Mouse (Mus musculus): ENCODE results near the gene Abcb6. TPM values are rescaled to one million over a fixed set of nuclear protein-coding genes. Genes with fewer than 3 reads are reported as not detected.

Abcb6 gene
- 5.2 TPM for polyA plus RNA-seq (2014; fragmentation: Illumina TruSeq; extraction: RNeasy Lipid Tissue Mini Kit (QIAGEN cat#74804); ENCODE audit: low read depth, low replicate concordance)

DNA sequence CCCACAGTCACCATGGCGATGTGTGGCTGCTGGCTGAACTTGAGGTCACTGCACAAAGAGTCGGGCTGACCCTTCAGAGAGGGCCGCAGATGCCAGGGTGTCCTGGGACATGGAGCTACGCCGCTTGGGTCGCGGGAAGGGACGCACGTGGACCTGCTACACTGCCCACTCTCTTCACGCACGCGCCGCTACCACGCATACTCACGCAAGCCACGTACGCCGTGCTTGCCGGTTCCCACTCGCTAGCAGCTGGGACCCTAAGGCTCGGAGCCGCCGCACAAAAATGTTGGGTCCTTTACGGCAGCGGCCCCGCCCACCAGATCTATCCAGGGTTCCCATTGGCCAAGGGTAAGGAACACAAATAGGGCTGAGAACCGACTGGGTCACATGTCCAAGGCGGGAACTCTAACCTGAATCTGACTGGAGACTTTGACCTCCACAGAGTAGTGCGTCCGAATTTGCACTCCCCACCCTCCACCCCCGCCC, at the start of gene Abcb6:
Abcb6 (minus strand) TSS at position 288 of the 486 bp plus-strand sequence.

DNA sequence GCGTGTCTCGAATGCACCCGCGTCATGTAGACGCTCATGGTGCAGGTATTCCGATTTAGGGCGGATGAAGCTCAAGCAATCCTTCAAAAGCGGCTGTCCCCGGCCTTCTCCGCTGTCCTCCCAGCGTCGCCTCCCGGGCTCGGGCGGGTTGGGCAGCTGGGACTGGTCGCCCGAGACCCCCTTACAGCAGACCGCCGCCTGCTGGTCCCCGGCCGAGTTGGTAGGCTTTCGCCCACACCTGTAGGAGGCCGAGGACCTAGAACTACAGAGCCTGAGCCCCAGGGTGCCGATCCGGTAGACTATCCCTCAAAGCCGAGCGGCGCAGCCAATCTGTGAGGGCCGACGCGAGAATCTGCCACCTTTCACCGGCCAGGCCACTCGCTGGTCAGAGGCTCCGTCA, 39.3 kb upstream of the Abcb6 start, which contains the start of gene Tuba4a:
Tuba4a (minus strand) TSS at position 335 of the 400 bp plus-strand sequence.

DNA sequence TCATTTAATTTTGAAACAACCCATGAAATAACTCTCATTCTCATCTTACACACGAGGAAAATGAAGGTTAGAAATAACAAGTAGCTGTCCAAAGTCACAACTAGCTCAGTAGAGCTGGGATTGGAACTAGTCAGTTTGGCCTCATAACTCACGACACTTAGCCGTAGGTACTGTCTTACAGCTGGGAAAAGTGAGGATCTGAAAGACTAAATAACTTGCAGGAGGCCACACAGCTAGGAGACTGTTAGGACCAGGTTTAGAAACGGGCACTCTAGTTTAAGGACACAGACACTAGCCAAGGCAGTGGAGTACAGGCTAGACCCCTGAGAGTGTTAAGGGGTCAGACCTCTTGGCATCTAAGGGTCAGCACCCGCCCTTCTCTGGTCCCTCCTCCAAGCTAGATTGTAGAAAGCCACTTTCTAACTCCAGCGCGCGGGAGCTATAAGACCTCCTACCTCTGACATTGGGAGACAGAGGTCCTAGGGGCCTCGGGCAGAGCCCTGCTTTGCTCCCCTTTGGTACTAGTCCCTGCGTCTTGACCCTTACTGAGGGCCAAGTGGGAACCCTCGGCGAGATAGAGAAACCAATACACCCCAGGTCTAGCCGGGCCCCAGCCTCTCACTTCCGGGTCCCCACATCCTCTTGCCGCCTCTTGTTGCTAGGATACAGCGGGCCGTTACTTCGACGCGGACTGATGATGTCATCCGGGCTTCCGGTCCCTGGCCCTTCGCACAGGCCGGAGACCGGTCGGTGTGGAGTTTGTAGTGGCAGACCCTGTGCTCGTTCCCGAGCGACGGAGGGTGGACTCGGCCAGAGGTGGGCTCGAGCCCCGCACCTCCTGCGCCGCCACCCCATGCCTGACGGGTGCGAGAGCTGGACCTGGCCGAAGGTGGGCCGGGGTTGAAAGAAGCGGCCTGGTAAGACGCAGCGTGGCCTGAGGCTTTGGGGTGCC, 30.2 kb upstream of the Abcb6 start, which contains the start of the genes Glb1l and Stk16:
Glb1l (minus strand) TSS at position 678 of the 952 bp plus-strand sequence.
Stk16 (plus strand) TSS at position 703 of the 952 bp plus-strand sequence.

DNA sequence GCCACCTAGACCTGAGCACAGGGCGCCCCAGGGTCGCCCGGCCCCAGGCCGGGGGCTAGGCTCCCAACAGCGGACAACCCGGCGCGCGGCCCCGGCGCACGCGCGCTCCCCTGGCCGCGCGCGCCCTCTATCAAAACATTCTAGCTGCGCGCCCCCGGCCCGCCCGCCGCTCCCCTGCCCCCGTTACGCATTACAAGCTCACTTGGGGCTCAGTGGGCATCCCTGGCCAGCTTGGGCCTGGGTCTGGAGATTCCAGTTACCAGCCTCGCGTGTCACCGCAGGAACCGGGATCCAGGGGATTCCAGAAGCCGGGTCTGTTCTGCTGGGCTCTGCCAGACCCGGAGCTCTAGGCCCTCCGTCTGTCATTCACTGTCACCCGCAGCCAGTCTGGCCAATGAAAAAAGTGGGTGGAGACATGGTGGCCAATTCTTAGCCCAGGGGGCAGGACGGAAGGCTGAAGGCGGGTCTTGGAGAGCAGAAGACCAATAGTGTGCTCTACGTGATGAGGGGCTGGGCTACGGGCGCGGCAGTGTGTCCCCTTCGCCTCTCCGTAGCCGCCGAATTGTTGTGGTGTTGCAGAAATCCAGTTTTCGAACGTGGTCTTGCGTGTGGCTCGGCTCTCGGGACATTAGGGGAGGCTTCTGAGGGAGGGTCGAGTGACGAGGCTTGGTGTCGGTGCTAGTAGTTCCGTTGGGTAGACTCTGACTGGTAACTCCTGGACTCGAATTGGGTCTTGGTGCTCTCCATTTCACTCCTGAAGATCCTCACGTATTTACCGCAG, 11.6 kb upstream of the Abcb6 start, which contains the start of the genes Ankzf1 and Atg9a:
Ankzf1 (plus strand) TSS at position 530 of the 781 bp plus-strand sequence.
Atg9a (minus strand) TSS at position 575 of the 781 bp plus-strand sequence.

DNA sequence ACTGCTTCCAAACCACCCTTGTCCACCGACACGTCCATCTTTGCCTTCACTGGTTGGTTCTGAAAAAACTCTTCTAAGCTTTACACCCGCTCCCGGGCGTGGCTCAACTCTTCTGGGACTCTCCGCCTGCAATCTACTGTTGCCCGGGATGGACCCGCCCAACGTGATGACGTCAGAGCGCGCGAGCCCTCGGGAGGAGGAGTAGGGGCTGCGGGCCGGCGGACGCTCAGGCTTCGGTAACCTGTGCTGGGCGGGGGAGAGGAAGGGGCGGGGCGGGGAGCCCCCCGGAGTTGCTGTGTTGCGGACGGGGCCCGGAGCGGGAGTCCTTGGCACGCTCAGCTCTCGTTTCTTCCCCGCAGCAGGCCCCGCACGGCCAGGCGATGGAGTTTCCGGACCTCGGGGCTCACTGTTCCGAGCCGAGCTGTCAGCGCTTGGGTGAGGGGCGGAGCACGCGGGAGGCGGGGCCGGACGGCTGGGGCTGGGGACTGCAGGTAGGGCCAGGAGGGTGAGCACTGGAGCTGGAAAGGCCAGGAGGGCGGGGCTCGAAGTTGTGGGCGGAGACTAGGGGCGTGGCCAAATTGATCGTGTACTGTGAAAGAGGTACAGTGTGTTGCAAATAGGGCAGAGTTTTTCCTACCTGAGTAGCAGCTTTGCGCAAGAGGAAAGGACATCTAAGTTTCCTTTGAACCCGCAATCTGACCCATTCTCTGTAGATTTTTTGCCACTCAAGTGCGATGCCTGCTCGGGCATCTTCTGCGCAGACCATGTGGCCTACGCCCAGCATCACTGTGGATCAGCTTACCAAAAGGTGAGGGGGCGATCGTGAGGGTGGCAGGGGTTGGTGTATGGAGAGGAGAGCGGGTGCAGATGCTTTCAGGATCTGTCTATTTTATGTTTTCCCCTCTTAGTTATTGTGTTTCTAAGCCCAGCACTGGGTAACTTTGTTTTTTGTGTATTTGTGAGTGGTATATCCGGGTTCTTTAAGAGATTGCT, 11.4 kb downstream of the Abcb6 start, which contains the start of gene Zfand2b:
Zfand2b (plus strand) TSS at position 175 of the 993 bp plus-strand sequence.

DNA sequence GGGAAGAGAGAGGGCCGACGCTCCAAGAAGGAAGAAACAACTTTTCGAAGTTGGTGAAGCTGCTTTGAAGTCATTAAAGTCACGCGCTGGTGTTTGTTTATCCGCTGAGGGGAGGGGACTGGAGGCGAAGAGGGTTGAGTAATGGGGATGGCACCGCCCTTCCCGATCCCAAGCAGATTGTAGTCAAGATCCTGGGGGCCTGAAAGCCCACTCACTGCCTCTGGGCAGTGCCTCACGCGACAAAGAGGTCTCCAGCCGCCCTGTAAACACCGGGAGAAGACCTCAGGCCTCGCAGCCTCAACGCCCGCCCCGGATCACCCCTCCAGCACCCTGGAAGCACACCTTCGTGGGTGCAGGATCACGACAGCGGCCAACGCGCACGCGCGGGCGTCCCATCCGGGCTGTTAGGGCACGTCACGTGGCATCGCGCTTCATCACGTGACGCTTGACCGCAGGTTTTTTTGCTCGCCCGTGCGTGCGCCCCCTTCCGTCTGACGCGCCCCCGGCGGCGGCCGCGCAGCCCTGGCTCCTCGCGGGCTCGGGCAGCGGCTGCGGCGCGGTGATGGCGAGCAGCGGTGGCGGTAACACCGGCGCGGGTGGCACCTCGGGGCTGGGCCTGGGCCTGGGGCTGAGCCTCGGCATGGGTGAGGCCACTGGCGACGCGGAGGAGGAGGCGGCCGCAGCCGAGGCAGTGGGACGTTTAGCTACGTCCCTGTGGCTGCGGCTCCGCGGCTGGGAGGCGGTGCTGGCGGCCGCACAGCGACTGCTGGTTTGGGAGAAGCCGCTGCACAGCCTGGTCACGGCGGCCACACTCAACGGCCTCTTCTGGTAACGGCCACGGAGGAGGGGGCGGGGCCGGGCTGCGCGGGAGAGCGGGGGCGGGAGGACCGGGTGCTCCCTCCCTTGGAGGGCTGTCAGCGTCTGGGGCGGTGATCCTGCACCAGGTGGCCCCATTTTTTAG, 37.6 kb downstream of the Abcb6 start, which contains the start of the genes Cnppd1 and Retreg2:
Cnppd1 (minus strand) TSS at position 411 of the 961 bp plus-strand sequence.
Retreg2 (plus strand) TSS at position 478 of the 961 bp plus-strand sequence.

DNA sequence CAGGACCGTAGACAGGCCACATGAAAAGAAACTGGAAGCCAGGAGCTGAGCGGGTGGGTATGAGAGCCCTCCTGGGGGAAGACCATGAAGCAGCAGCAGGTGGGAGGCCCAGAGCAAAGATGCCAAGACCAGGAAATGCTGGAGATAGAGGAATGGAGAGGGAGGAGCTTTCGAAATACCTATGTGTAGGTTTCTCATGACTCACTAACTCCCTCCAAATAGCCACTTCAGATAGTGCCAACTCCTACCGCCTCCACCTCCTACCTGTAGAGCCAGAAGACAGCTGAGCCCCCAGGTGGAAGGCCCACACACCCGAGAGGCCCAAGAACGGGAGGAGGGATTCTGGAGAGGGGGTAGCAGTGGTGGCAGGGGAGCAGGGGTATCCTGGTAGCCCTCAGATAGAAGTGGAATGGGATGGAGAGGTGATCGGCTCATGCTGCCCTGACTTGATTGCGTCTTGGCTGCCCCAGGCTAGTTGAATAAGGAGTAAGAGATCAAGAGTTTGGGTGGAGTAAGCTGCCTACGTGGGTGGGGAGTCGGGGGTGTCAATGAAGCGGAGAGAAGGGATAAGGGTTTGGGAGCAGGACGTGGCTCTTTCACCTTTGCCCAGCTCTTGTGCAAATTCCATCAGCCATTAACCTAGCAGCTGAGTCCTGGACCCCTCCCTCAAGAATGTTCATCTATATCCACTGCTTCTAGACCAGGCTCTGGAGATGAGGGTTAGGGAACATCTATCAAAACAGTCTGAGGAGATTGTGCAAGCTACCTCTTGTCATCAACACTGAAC, 46.6 kb downstream of the Abcb6 start, which contains the start of gene Slc23a3:
Slc23a3 (minus strand) TSS at position 470 of the 787 bp plus-strand sequence.

DNA sequence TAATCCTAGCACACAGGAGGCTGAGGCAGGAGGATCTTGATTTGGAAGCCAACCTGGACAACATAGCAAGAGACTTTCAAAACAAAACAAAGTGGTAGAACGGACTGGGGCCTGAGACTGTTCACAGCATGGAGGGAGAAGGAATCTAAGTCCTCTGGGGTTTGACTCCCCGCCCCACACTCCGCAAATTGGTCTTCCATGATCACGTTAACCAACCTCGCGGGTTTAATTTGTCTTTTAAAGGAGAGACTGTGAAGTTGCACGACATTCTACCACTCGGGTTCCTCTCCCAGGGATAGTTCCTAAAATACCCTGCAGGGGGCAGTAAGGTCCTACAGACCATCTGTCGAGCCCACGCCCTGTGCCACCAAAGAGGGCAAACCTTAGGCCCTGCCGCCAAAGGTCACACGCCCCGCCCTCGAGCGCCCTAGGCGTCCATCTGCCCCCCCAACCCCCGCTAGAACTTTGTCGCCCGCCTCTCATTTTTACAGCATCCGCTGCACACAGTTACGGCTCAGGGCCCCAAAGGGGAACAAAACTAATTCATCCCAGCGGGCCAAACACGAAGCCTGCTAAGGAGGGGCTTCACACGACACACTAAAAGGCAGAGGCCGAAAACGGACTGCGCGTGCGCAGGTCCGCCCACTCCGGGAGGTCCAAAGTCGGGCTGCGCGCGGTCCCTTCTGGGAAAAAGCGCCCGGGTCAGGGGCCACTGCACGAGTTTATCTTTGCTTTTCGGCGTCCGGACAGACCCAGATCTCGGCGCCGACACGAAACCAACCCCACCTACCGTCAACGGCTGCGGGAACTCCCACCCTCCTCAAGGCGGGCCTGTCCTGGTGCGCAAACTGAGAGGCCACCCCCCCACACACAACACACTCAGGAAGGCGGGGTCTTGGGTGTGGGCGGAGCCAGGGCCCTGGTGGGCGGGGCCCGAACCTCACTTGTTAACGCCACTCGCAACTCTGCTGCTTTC, 55.6 kb downstream of the Abcb6 start, which contains the start of gene Nhej1:
Nhej1 (minus strand) TSS at position 855 of the 976 bp plus-strand sequence.

Other genes with a start within 250 kb of the Abcb6 start
- gene Cfap65, start 244.8 kb downstream of the Abcb6 start, polyA plus RNA-seq (2014; fragmentation: Illumina TruSeq; extraction: RNeasy Lipid Tissue Mini Kit (QIAGEN cat#74804); ENCODE audit: low read depth, low replicate concordance): not detected
- not detected for gene Ihh, start 228.7 kb downstream of the Abcb6 start, polyA plus RNA-seq (2014; fragmentation: Illumina TruSeq; extraction: RNeasy Lipid Tissue Mini Kit (QIAGEN cat#74804); ENCODE audit: low read depth, low replicate concordance)
- 1.6 TPM for gene Nhej1, start 55.2 kb downstream of the Abcb6 start, polyA plus RNA-seq (2014; fragmentation: Illumina TruSeq; extraction: RNeasy Lipid Tissue Mini Kit (QIAGEN cat#74804); ENCODE audit: low read depth, low replicate concordance)
- not detected for gene Slc23a3, start 46.5 kb downstream of the Abcb6 start, polyA plus RNA-seq (2014; fragmentation: Illumina TruSeq; extraction: RNeasy Lipid Tissue Mini Kit (QIAGEN cat#74804); ENCODE audit: low read depth, low replicate concordance)
- 7.9 TPM for gene Cnppd1, start 37.7 kb downstream of the Abcb6 start, polyA plus RNA-seq (2014; fragmentation: Illumina TruSeq; extraction: RNeasy Lipid Tissue Mini Kit (QIAGEN cat#74804); ENCODE audit: low read depth, low replicate concordance)
- gene Retreg2, start 37.6 kb downstream of the Abcb6 start, polyA plus RNA-seq (2014; fragmentation: Illumina TruSeq; extraction: RNeasy Lipid Tissue Mini Kit (QIAGEN cat#74804); ENCODE audit: low read depth, low replicate concordance): 10.9 TPM
- gene Zfand2b, start 11.7 kb downstream of the Abcb6 start, polyA plus RNA-seq (2014; fragmentation: Illumina TruSeq; extraction: RNeasy Lipid Tissue Mini Kit (QIAGEN cat#74804); ENCODE audit: low read depth, low replicate concordance): not detected
- 8.9 TPM for gene Ankzf1, start 11.8 kb upstream of the Abcb6 start, polyA plus RNA-seq (2014; fragmentation: Illumina TruSeq; extraction: RNeasy Lipid Tissue Mini Kit (QIAGEN cat#74804); ENCODE audit: low read depth, low replicate concordance)
- gene Atg9a, start 11.8 kb upstream of the Abcb6 start, polyA plus RNA-seq (2014; fragmentation: Illumina TruSeq; extraction: RNeasy Lipid Tissue Mini Kit (QIAGEN cat#74804); ENCODE audit: low read depth, low replicate concordance): 9.6 TPM
- 18.0 TPM for gene Glb1l, start 30.4 kb upstream of the Abcb6 start, polyA plus RNA-seq (2014; fragmentation: Illumina TruSeq; extraction: RNeasy Lipid Tissue Mini Kit (QIAGEN cat#74804); ENCODE audit: low read depth, low replicate concordance)
- gene Stk16, start 30.4 kb upstream of the Abcb6 start, polyA plus RNA-seq (2014; fragmentation: Illumina TruSeq; extraction: RNeasy Lipid Tissue Mini Kit (QIAGEN cat#74804); ENCODE audit: low read depth, low replicate concordance): 14.7 TPM
- 6.2 TPM for gene Tuba4a, start 39.5 kb upstream of the Abcb6 start, polyA plus RNA-seq (2014; fragmentation: Illumina TruSeq; extraction: RNeasy Lipid Tissue Mini Kit (QIAGEN cat#74804); ENCODE audit: low read depth, low replicate concordance)
- not detected for gene A630095N17Rik, start 51.7 kb upstream of the Abcb6 start, polyA plus RNA-seq (2014; fragmentation: Illumina TruSeq; extraction: RNeasy Lipid Tissue Mini Kit (QIAGEN cat#74804); ENCODE audit: low read depth, low replicate concordance)
- gene Dnajb2, start 56.0 kb upstream of the Abcb6 start, polyA plus RNA-seq (2014; fragmentation: Illumina TruSeq; extraction: RNeasy Lipid Tissue Mini Kit (QIAGEN cat#74804); ENCODE audit: low read depth, low replicate concordance): 23.0 TPM
- gene Ptprn, start 84.1 kb upstream of the Abcb6 start, polyA plus RNA-seq (2014; fragmentation: Illumina TruSeq; extraction: RNeasy Lipid Tissue Mini Kit (QIAGEN cat#74804); ENCODE audit: low read depth, low replicate concordance): 3.9 TPM
- 76.9 TPM for gene Resp18, start 98.0 kb upstream of the Abcb6 start, polyA plus RNA-seq (2014; fragmentation: Illumina TruSeq; extraction: RNeasy Lipid Tissue Mini Kit (QIAGEN cat#74804); ENCODE audit: low read depth, low replicate concordance)
- gene Dnpep, start 137.6 kb upstream of the Abcb6 start, polyA plus RNA-seq (2014; fragmentation: Illumina TruSeq; extraction: RNeasy Lipid Tissue Mini Kit (QIAGEN cat#74804); ENCODE audit: low read depth, low replicate concordance): 2.2 TPM
- 1.2 TPM for gene Des, start 179.9 kb upstream of the Abcb6 start, polyA plus RNA-seq (2014; fragmentation: Illumina TruSeq; extraction: RNeasy Lipid Tissue Mini Kit (QIAGEN cat#74804); ENCODE audit: low read depth, low replicate concordance)
- gene Speg, start 194.9 kb upstream of the Abcb6 start, polyA plus RNA-seq (2014; fragmentation: Illumina TruSeq; extraction: RNeasy Lipid Tissue Mini Kit (QIAGEN cat#74804); ENCODE audit: low read depth, low replicate concordance): 1.0 TPM